In genomic region chr13:45964853-45965593, GRCm38 (mm10) we compare ENCODE assay signal across 8 mouse cellular contexts. TPM values are rescaled to one million over a fixed set of nuclear protein-coding genes. Genes with fewer than 3 reads are reported as not detected.
DNase-seq lines count a peak whose midpoint lies in the region; ATAC-seq and TF ChIP-seq lines count a peak whose summit lies in the region.

Gene Atxn1, minus strand, starts transcription at chr13:45965008.

- WGBS in forebrain, embryonic 16.5 days = under 1% methylated on average over 42 of the region's 53 CpGs

- H3K9me3 ChIP-seq in G1E (replicated peaks) = no peaks in the 10 kb centered on the region
- H3K9me3 ChIP-seq in forebrain, embryonic 16.5 days (ENCODE audit: control insufficient read depth, low read length) = no peaks in the 10 kb centered on the region

- peak; percentile 82 for DNase-seq in G1E (ENCODE audit: low spot score)
- peak; percentile 87 for DNase-seq in cerebellum, adult 11-12 months
- peak; percentile 76 for DNase-seq in heart, postnatal 25 days (ENCODE audit: low spot score)
- peak; percentile 40 to 67 for DNase-seq in layer of hippocampus, adult 8-10 months (ENCODE audit: low spot score in 2 of 2)
- DNase-seq in lung, postnatal 10 days = peak; percentile 91
- peak; percentile 77 for DNase-seq in ovary, postnatal 36 days (ENCODE audit: low spot score)
- DNase-seq in thymus, postnatal 14 days = peak; percentile 53

- H3K4me2 ChIP-seq in forebrain, embryonic 16.5 days (ENCODE audit: low read length) = peak within 1 kb of the TSS; percentile 68

- intact Hi-C loops in heart, postnatal 25 days (cut with DNase I) = loop anchor here (5.0 kb wide), 7 partner anchors 43 to 388 kb away; no protein-coding TSS in a partner anchor

- H3K36me3 ChIP-seq in G1E (replicated peaks) = peaks cover 10% of the 10 kb centered on the region
- no peaks in the 10 kb centered on the region for H3K36me3 ChIP-seq in forebrain, embryonic 16.5 days (ENCODE audit: control insufficient read depth, insufficient read depth)

- H3K27me3 ChIP-seq in G1E (ENCODE audit: insufficient read depth, low read length) = no peaks in the 10 kb centered on the region
- no peaks in the 10 kb centered on the region for H3K27me3 ChIP-seq in forebrain, embryonic 16.5 days (replicated peaks; ENCODE audit: control insufficient read depth, insufficient read depth, low read length)

- H3K4me1 ChIP-seq in G1E (ENCODE audit: insufficient read depth, low read depth, low read length) = peaks cover 37% of the 10 kb centered on the region
- H3K4me1 ChIP-seq in forebrain, embryonic 16.5 days (replicated peaks; ENCODE audit: control insufficient read depth, insufficient read depth, low read length) = peaks cover 43% of the 10 kb centered on the region

- TF ChIP-seq CTCF in G1E (IDR thresholded peaks at IDR 0.05; ENCODE audit: low read depth, low read length) = no peak

- peak within 1 kb of the TSS; percentile 99 for H3K27ac ChIP-seq in forebrain, embryonic 16.5 days (ENCODE audit: low read length)

- H3K4me3 ChIP-seq in G1E (ENCODE audit: low read depth, low read length) = peak within 1 kb of the TSS; percentile 87
- H3K4me3 ChIP-seq in forebrain, embryonic 16.5 days (replicated peaks; ENCODE audit: low read length) = peak within 1 kb of the TSS; percentile 92

- peak within 1 kb of the TSS; percentile 97 for H3K9ac ChIP-seq in forebrain, embryonic 16.5 days (replicated peaks; ENCODE audit: low read depth, low read length)

- ATAC-seq in G1E (ENCODE audit: extremely low read depth, insufficient number of reproducible peaks, low FRiP score, poor library complexity, severe bottlenecking) = peak; percentile 78
- peak; percentile 74 for ATAC-seq in forebrain, embryonic 16.5 days

RNA-seq across cellular contexts. Expression of gene Atxn1, which starts in this region (rescaled TPM):
- total RNA-seq in G1E (2014; fragmentation: Nextera tagmentation) (45.0 and 61.0 TPM in 2 replicates), G1E (2017) (25.0 and 27.9 TPM in 2 replicates)
- polyA plus RNA-seq in G1E (2012) = 7.8 and 9.4 TPM in 2 replicates
- polyA plus RNA-seq in forebrain, embryonic 16.5 days (2015; fragmentation: Nextera tagmentation; extraction: Ambion mirVana) = 12.1 and 15.3 TPM in 2 replicates
- total RNA-seq in heart, postnatal 25 days (2021) = 10 to 100 TPM; 35.1 to 36.0 TPM
- 100 to 1,000 TPM; 123 to 159 (median 132) TPM for total RNA-seq in layer of hippocampus, adult 8-10 months (2022)

Comparison
In these comparisons a context has a peak if more than half of its experiments do, and no peak if none do; other contexts are left out.
1. Peak in every context shown above with its lines: DNase-seq, ATAC-seq, H3K4me3 ChIP-seq and H3K27ac ChIP-seq.